Mouse (Mus musculus) kidney, embryonic 14.5 days (tissue): ENCODE data around the gene Ccdc78. TPM values are rescaled to one million over a fixed set of nuclear protein-coding genes. Genes with fewer than 3 reads are reported as not detected.

ENCODE experiments used
- ATAC-seq: fragments of 200-750 bp; cut with Nextera tagmentation; 2 replicates; pipeline ENCODE4 v1.8.0; 2017; ENCODE audit warnings: moderate number of reproducible peaks, mild to moderate bottlenecking, moderate TSS enrichment, moderate library complexity; ENCODE audit not compliant: low FRiP score, low TSS enrichment
- H3K27ac ChIP-seq: fragments of 300-500 bp; sonication (generic); 2 replicates; pipeline ENCODE4 v1.5.1; 2014; ENCODE audit warnings: low read depth, mild to moderate bottlenecking, low read length, moderate library complexity, mixed read lengths
- H3K27me3 ChIP-seq: fragments of 300-500 bp; sonication (generic); 2 replicates; pipeline ENCODE4 v1.6.1; 2014; ENCODE audit warnings: mild to moderate bottlenecking, low read length; ENCODE audit not compliant: control insufficient read depth, insufficient read depth
- H3K36me3 ChIP-seq: fragments of 300-500 bp; sonication (generic); 2 replicates; pipeline ENCODE4 v1.6.1; 2014; ENCODE audit warnings: low read length, mixed read lengths; ENCODE audit not compliant: control insufficient read depth, insufficient read depth
- H3K4me1 ChIP-seq: fragments of 300-500 bp; sonication (generic); 2 replicates; pipeline ENCODE4 v1.6.1; 2014; ENCODE audit warnings: low read length, mixed read lengths; ENCODE audit not compliant: control insufficient read depth, insufficient read depth
- H3K4me2 ChIP-seq: fragments of 300-500 bp; sonication (generic); replicated peaks from 2 replicates; pipeline ENCODE4 v1.6.1; 2014; ENCODE audit warnings: low read depth, mild to moderate bottlenecking, low read length
- H3K4me3 ChIP-seq: fragments of 300-500 bp; sonication (generic); 2 replicates; pipeline ENCODE4 v1.5.1; 2014; ENCODE audit warnings: mild to moderate bottlenecking, low read length
- H3K9ac ChIP-seq: fragments of 300-500 bp; sonication (generic); 2 replicates; pipeline ENCODE4 v1.6.1; 2014; ENCODE audit warnings: low read depth, mild to moderate bottlenecking, low read length, moderate library complexity
- H3K9me3 ChIP-seq: fragments of 300-500 bp; sonication (generic); 2 replicates; pipeline ENCODE4 v1.6.1; 2016; ENCODE audit warnings: low read length; ENCODE audit not compliant: control insufficient read depth
- WGBS: fragments of 180-500 bp; shearing (Covaris S2); extraction: QIAGEN DNeasy Blood & Tissue Kit; methylation state at CpG from one replicate; pipeline ENCODE4 v1.1.7; 2014; 5-methylcytosine and 5-hydroxymethylcytosine counted together
- polyA plus RNA-seq: library from polyadenylated mRNA; unstranded; fragments of >200 nt; fragmentation: Nextera tagmentation; extraction: Ambion mirVana; gene quantifications from 2 replicates; pipeline ENCODE4 v1.2.1, GENCODE M21; 2014

Gene Ccdc78
- polyA plus RNA-seq, 1 experiment from 2014 or later: 0.32 TPM

- peaks cover 42% of the 10 kb centered on the region for H3K4me1 ChIP-seq
- no peaks in the 10 kb centered on the region for H3K9me3 ChIP-seq
- H3K4me2 ChIP-seq: peak overlapping the region; percentile 77
- peaks cover 49% of the 10 kb centered on the region for H3K36me3 ChIP-seq
- H3K9ac ChIP-seq: peak overlapping the region; percentile 77; the same call in 1 of the 2 replicates
- H3K4me3 ChIP-seq: no peak overlapping the region
- H3K27me3 ChIP-seq: no peaks in the 10 kb centered on the region
- ATAC-seq: no peak
- 94% methylated on average over 22 of the region's 22 CpGs for WGBS
- no peak overlapping the region for H3K27ac ChIP-seq
Measured at GRCm38 (mm10) chr17:25827546-25828222, 41.3 kb downstream of the Ccdc78 start.

- Histone ChIP-seq H3K36me3 (peaks cover 49% of the 10 kb centered on the region), H3K9me3 (no peaks in the 10 kb centered on the region), H3K27ac (peak overlapping the region; percentile 92), H3K9ac (peak overlapping the region; percentile 77), H3K4me2 (peak overlapping the region; percentile 77), H3K27me3 (no peaks in the 10 kb centered on the region), H3K4me1 (peaks cover 42% of the 10 kb centered on the region), H3K4me3 (peak overlapping the region; percentile 68)
- 84% methylated on average over 8 of the region's 8 CpGs for WGBS
- no peak for ATAC-seq
Measured at GRCm38 (mm10) chr17:25828223-25828594, 41.8 kb downstream of the Ccdc78 start.

- Histone ChIP-seq H3K9ac (peak within 1 kb of the TSS; percentile 77), H3K27ac (peak within 1 kb of the TSS; percentile 92), H3K4me2 (peak within 1 kb of the TSS; percentile 77), H3K36me3 (peaks cover 49% of the 10 kb centered on the region), H3K4me1 (peaks cover 42% of the 10 kb centered on the region), H3K27me3 (no peaks in the 10 kb centered on the region), H3K9me3 (no peaks in the 10 kb centered on the region), H3K4me3 (peak within 1 kb of the TSS; percentile 68)
- peak; percentile 21 for ATAC-seq
- under 1% methylated on average over 32 of the region's 32 CpGs for WGBS
Measured at GRCm38 (mm10) chr17:25828712-25829557, 42.6 kb downstream of the Ccdc78 start, which contains the start of gene Jmjd8. Gene Jmjd8 (plus strand): TSS chr17:25828867.

- Histone ChIP-seq H3K4me2 (peak overlapping the region; percentile 77), H3K27me3 (no peaks in the 10 kb centered on the region), H3K36me3 (peaks cover 49% of the 10 kb centered on the region), H3K9ac (peak overlapping the region; percentile 77), H3K27ac (peak overlapping the region; percentile 92), H3K9me3 (no peaks in the 10 kb centered on the region), H3K4me3 (peak overlapping the region; percentile 68), H3K4me1 (peaks cover 42% of the 10 kb centered on the region)
- no peak for ATAC-seq
- 35% methylated on average over 8 of the region's 8 CpGs for WGBS
Measured at GRCm38 (mm10) chr17:25829558-25830017, 43.2 kb downstream of the Ccdc78 start.

GRCm38 (mm10) chr17:25830200-25830753 lies 43.9 kb downstream of the Ccdc78 start:
- H3K4me1 ChIP-seq: peaks cover 42% of the 10 kb centered on the region
- H3K4me2 ChIP-seq: peak overlapping the region; percentile 77
- no peak overlapping the region; the same call in 1 of the 2 replicates for H3K9ac ChIP-seq
- H3K27me3 ChIP-seq: no peaks in the 10 kb centered on the region
- no peak for ATAC-seq
- 83% methylated on average over 4 of the region's 4 CpGs for WGBS
- peaks cover 55% of the 10 kb centered on the region for H3K36me3 ChIP-seq
- H3K27ac ChIP-seq: 0 out of 2 replicates have a peak overlapping the region, but pooled peaks have one; percentile 92
- H3K4me3 ChIP-seq: peak overlapping the region; percentile 68
- H3K9me3 ChIP-seq: no peaks in the 10 kb centered on the region

GRCm38 (mm10) chr17:25830806-25831431 lies 44.5 kb downstream of the Ccdc78 start:
- Histone ChIP-seq H3K27ac (no peak overlapping the region), H3K36me3 (peaks cover 56% of the 10 kb centered on the region)

GRCm38 (mm10) chr17:25831451-25832281 lies 45.3 kb downstream of the Ccdc78 start:
- WGBS: 57% methylated on average over 21 of the region's 21 CpGs
- H3K9ac ChIP-seq: peak overlapping the region; percentile 93
- peaks cover 49% of the 10 kb centered on the region for H3K36me3 ChIP-seq
- peak overlapping the region; percentile 89 for H3K4me3 ChIP-seq
- H3K4me2 ChIP-seq: peak overlapping the region; percentile 95
- ATAC-seq: no peak
- H3K27me3 ChIP-seq: no peaks in the 10 kb centered on the region
- H3K27ac ChIP-seq: no peak overlapping the region; the same call in 1 of the 2 replicates
- peaks cover 52% of the 10 kb centered on the region for H3K4me1 ChIP-seq
- H3K9me3 ChIP-seq: no peaks in the 10 kb centered on the region

More at GRCm38 (mm10) chr17:25830806-25831431, 44.5 kb downstream of the Ccdc78 start:
- no peak for ATAC-seq
- Histone ChIP-seq H3K9ac (peak overlapping the region; percentile 93), H3K4me2 (peak overlapping the region; percentile 95; the same call in 1 of the 2 replicates), H3K27me3 (no peaks in the 10 kb centered on the region), H3K4me3 (peak overlapping the region; percentile 89), H3K4me1 (peaks cover 45% of the 10 kb centered on the region), H3K9me3 (no peaks in the 10 kb centered on the region)
- 85% methylated on average over 14 of the region's 14 CpGs for WGBS
